ENCODE assay signal across 16 mouse cellular contexts in the genomic region with DNA sequence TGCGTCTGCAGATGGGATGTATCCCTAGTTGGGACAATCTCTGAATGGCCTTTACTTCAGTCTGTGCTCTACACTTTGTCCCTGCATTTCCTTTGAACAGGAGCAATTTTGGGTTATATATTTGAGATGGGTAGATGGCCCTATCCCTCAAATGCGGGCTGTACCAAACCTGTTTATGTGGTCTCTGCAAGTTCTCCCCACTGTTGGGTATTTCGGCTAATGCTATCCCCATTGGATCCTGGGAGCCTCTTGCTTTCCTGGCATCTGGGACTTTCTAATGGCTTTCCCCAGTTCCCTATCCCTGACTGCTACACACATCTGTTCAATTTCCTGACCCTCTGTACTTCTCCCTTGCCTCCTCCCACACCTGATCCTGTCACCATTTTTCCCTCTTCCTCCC.
"Had no signal": no experiment of that assay in that cellular context is flagged by ENCODE, and none has a peak within 500 bp of the region (broad histone marks: within the 10 kb centered on the region; RNA-seq: fewer than 3 reads in every experiment).

No protein-coding gene starts in this region.

- H3K9ac ChIP-seq: neural tube, embryonic 13.5 days; neural tube, embryonic 15.5 days; stomach, embryonic 15.5 days had no signal

- H3K4me3 ChIP-seq: neural tube, embryonic 13.5 days; neural tube, embryonic 15.5 days; stomach, embryonic 15.5 days had no signal

- H3K36me3 ChIP-seq: neural tube, embryonic 13.5 days; neural tube, embryonic 15.5 days; stomach, embryonic 15.5 days had no signal

- H3K4me1 ChIP-seq: neural tube, embryonic 13.5 days; neural tube, embryonic 15.5 days; stomach, embryonic 15.5 days had no signal

- H3K27ac ChIP-seq: neural tube, embryonic 13.5 days; neural tube, embryonic 15.5 days; stomach, embryonic 15.5 days; stomach, postnatal 0 days had no signal

- H3K9me3 ChIP-seq: neural tube, embryonic 13.5 days; neural tube, embryonic 15.5 days; stomach, embryonic 15.5 days had no signal

- H3K27me3 ChIP-seq: neural tube, embryonic 13.5 days; neural tube, embryonic 15.5 days; stomach, embryonic 15.5 days had no signal

- H3K4me2 ChIP-seq: neural tube, embryonic 13.5 days; neural tube, embryonic 15.5 days; stomach, embryonic 15.5 days had no signal

- DNase-seq: retina, postnatal 1 day; right cerebral cortex, adult 18-20 months; right cerebral cortex, postnatal 14 days; right cerebral cortex, postnatal 25 days; right cerebral cortex, postnatal 4 days; spleen, adult 18-20 months; thymus, adult 18-20 months; thymus, adult 2 months; thymus, postnatal 14 days; thymus, postnatal 25 days; thymus, postnatal 36 days; thymus, postnatal 4 days had no signal
